11 mouse cellular contexts compared by ENCODE assay signal in the genomic region with DNA sequence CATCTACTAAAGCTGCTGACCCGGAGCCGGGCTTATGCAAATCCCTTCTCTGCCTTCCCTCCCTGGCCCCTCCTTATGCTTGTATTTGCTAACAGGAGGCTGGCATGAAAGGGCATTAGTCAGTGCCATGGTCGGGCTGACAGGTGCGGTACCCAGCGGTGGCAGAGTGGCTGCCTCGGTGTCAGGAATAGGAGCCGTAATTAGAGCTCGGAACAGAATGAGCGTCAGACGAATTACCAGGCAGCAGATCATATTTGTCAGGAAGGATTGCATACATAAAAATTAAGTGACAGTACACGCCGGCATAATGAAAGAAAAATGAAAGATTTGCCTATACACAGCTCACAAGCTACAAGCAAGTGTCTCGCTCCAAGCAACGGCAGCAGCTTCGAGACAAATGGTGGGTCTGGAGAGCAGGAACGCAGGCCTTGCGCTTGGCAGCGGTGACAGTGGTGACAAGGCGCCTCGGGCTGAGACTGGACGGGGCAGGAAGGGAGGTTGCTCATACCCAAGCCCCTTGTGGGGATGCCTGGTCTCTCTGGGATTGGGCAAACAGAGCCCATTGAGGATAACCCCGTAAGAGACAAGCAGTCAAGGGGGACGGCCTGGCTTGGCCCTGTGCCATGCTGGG.
A peak's percentile ranks its signal among the peaks of the same experiment; 100 is the strongest.
DNase-seq lines count a peak whose midpoint lies in the region; ATAC-seq and TF ChIP-seq lines count a peak whose summit lies in the region.
"Had no signal": no experiment of that assay in that cellular context is flagged by ENCODE, and none has a peak within 500 bp of the region (broad histone marks: within the 10 kb centered on the region; RNA-seq: fewer than 3 reads in every experiment).

No protein-coding gene starts in this region.

- H3K27me3 ChIP-seq in forebrain, postnatal 0 days (ENCODE audit: insufficient read depth, low read length): no peaks in the 10 kb centered on the region
- no peaks in the 10 kb centered on the region for H3K27me3 ChIP-seq in midbrain, embryonic 12.5 days
- H3K27me3 ChIP-seq: Patski had no signal

- H3K4me1 ChIP-seq in forebrain, postnatal 0 days (ENCODE audit: insufficient read depth): no peaks in the 10 kb centered on the region
- peaks cover 6% of the 10 kb centered on the region; the same call in 1 of the 2 replicates for H3K4me1 ChIP-seq in midbrain, embryonic 12.5 days

- WGBS in forebrain, postnatal 0 days: 47% methylated on average over 23 of the region's 23 CpGs
- WGBS in midbrain, embryonic 12.5 days: 82% methylated on average over 23 of the region's 23 CpGs

- TF ChIP-seq CTCF in forebrain, postnatal 0 days (IDR thresholded peaks at IDR 0.05; ENCODE audit: low read depth): no peak

- ATAC-seq in forebrain, postnatal 0 days: peak; percentile 78
- 0 out of 2 replicates have a peak, but pooled peaks have one; percentile 14 for ATAC-seq in midbrain, embryonic 12.5 days (ENCODE audit: low FRiP score, low read depth)
- ATAC-seq: liver, postnatal 0 days; Patski had no signal

- peak overlapping the region; percentile 58 for H3K27ac ChIP-seq in forebrain, postnatal 0 days (ENCODE audit: low read depth, low read length)
- peak overlapping the region; percentile 2; the same call in 1 of the 2 replicates for H3K27ac ChIP-seq in midbrain, embryonic 12.5 days (replicated peaks)
- H3K27ac ChIP-seq: kidney, postnatal 0 days had no signal

- H3K4me2 ChIP-seq in forebrain, postnatal 0 days (ENCODE audit: low read depth): no peak overlapping the region
- H3K4me2 ChIP-seq in midbrain, embryonic 12.5 days (replicated peaks): no peak overlapping the region

- peaks cover under 1% of the 10 kb centered on the region; the same call in 1 of the 2 replicates for H3K36me3 ChIP-seq in forebrain, postnatal 0 days (ENCODE audit: insufficient read depth)
- H3K36me3 ChIP-seq in midbrain, embryonic 12.5 days: peaks cover 50% of the 10 kb centered on the region

- DNase-seq in right cerebral cortex, postnatal 4 days: peak; percentile 26
- no peak for DNase-seq in right cerebral cortex, postnatal 14 days
- peak; percentile 51 for DNase-seq in forebrain, postnatal 0 days
- no peak for DNase-seq in T-cell, adult 2 months (ENCODE audit: low spot score)
- no peak for DNase-seq in adrenal gland, postnatal 4 days (ENCODE audit: low spot score in 2 of 2)
- no peak for DNase-seq in layer of hippocampus, adult 18-20 months (ENCODE audit: low spot score in 2 of 2)
- DNase-seq in kidney, adult 11 months: no peak
- DNase-seq: liver, postnatal 0 days had no signal

- no peak overlapping the region for H3K9ac ChIP-seq in forebrain, postnatal 0 days
- no peak overlapping the region for H3K9ac ChIP-seq in midbrain, embryonic 12.5 days (replicated peaks)
- H3K9ac ChIP-seq: liver, postnatal 0 days had no signal

- no peak overlapping the region for H3K4me3 ChIP-seq in forebrain, postnatal 0 days (ENCODE audit: low read depth, low read length)
- H3K4me3 ChIP-seq in midbrain, embryonic 12.5 days: no peak overlapping the region

- no peaks in the 10 kb centered on the region for H3K9me3 ChIP-seq in forebrain, postnatal 0 days (ENCODE audit: low read length)
- no peaks in the 10 kb centered on the region for H3K9me3 ChIP-seq in midbrain, embryonic 12.5 days

Comparison
In these comparisons a context has a peak if more than half of its experiments do, and no peak if none do; other contexts are left out.
1. DNase-seq: peak in right cerebral cortex, postnatal 4 days (single experiment) and forebrain, postnatal 0 days (single experiment); none in right cerebral cortex, postnatal 14 days (single experiment), T-cell, adult 2 months (single experiment), adrenal gland, postnatal 4 days (0 of 2), layer of hippocampus, adult 18-20 months (0 of 2) and kidney, adult 11 months (single experiment).